Mouse (Mus musculus) liver, adult 2 months (tissue): Measurements from ENCODE around the gene Atp9a. TPM values are rescaled to one million over a fixed set of nuclear protein-coding genes. Genes with fewer than 3 reads are reported as not detected.

ENCODE experiments used
- DNase-seq: peaks from one replicate; pipeline ENCODE4 v3.0.0-alpha.2; 2011; ENCODE audit warnings: low read depth, low spot score; ENCODE audit errors: extremely low read depth
- H3K27ac ChIP-seq: fragments of 200-500 bp; replicated peaks from 2 replicates; pipeline ENCODE4 v1.5.1; 2012; ENCODE audit warnings: low read depth, mild to moderate bottlenecking, control low read depth, inconsistent platforms, low read length; ENCODE audit not compliant: insufficient read depth
- H3K27me3 ChIP-seq: fragments of 200-500 bp; 2 replicates; pipeline ENCODE4 v1.6.1; 2012; ENCODE audit warnings: mild to moderate bottlenecking, moderate library complexity, low read length, inconsistent platforms; ENCODE audit not compliant: control insufficient read depth, insufficient read depth
- H3K36me3 ChIP-seq: fragments of 200-500 bp; 2 replicates; pipeline ENCODE4 v1.6.1; 2012; ENCODE audit warnings: low read length, inconsistent platforms; ENCODE audit not compliant: control insufficient read depth, insufficient read depth
- H3K4me1 ChIP-seq: fragments of 200-500 bp; 2 replicates; pipeline ENCODE4 v1.6.1; 2011; ENCODE audit warnings: low read length; ENCODE audit not compliant: control insufficient read depth, insufficient read depth
- H3K4me3 ChIP-seq: fragments of 200-500 bp; 2 replicates; pipeline ENCODE4 v1.5.1; 2011; ENCODE audit warnings: low read depth, mild to moderate bottlenecking, control low read depth, low read length, moderate library complexity; ENCODE audit not compliant: insufficient read depth
- H3K79me2 ChIP-seq: fragments of 200-500 bp; 2 replicates; pipeline ENCODE4 v1.6.1; 2012; ENCODE audit warnings: inconsistent platforms, mild to moderate bottlenecking, low read length, moderate library complexity; ENCODE audit not compliant: control insufficient read depth, insufficient read depth
- H3K9ac ChIP-seq: fragments of 200-500 bp; 2 replicates; pipeline ENCODE4 v1.6.1; 2012; ENCODE audit warnings: low read depth, mild to moderate bottlenecking, control low read depth, inconsistent platforms, low read length
- CTCF ChIP-seq: fragments of 200-500 bp; IDR thresholded peaks from 2 replicates; pipeline ENCODE4 v1.5.1; 2011; ENCODE audit warnings: low read depth, low read length, control low read depth
- POLR2A ChIP-seq: fragments of 200-500 bp; IDR thresholded peaks from 2 replicates; pipeline ENCODE4 v1.6.1; 2011; ENCODE audit warnings: low read length, control low read depth; ENCODE audit not compliant: insufficient read depth; ENCODE audit errors: extremely low read depth
- WGBS: fragments of 180-500 bp; shearing (Covaris S2); methylation state at CpG from one replicate; pipeline ENCODE4 v1.1.7; 2018; 5-methylcytosine and 5-hydroxymethylcytosine counted together
- polyA plus RNA-seq: library from polyadenylated mRNA; depleted of rRNA; stranded (reverse); fragments of >200 nt; gene quantifications from 2 replicates; pipeline ENCODE4 v1.2.3, GENCODE M21; 2012
- total RNA-seq: library from RNA; depleted of rRNA; stranded (reverse); fragments of >200 nt; gene quantifications from 2 replicates; pipeline ENCODE4 v1.2.3, GENCODE M21; 2014

Gene Atp9a
- total and polyA plus RNA-seq, 2 experiments, result 33.7 to 49.3 TPM

DNA sequence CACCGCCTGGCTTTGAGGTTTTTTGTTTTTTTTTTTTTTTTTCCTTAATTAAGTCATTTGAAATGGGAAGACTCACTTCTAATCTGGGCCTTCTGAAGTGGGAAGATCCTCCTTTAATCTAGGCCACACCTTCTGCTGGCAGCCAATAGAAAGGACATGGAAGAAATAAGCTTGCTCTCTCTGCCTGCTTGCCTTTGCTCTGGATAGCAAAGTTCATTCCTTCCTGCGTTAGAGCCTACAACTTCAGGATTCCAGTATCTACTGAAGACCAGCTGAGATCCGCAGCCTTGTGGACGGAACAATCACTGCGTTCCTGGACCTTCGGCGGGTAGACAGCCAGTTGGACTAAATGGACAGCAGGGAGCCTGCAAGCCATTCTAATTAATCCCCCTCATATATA, 79.0 kb downstream of the Atp9a start:
- no peak for TF ChIP-seq POLR2A
- no peak for TF ChIP-seq CTCF
- Histone ChIP-seq H3K4me3 (no peak overlapping the region), H3K9ac (no peak overlapping the region), H3K79me2 (no peaks in the 10 kb centered on the region), H3K27me3 (no peaks in the 10 kb centered on the region), H3K27ac (no peak overlapping the region), H3K4me1 (no peaks in the 10 kb centered on the region), H3K36me3 (no peaks in the 10 kb centered on the region)
- WGBS, result 89% methylated on average over 7 of the region's 7 CpGs
- DNase-seq, result no peak

DNA sequence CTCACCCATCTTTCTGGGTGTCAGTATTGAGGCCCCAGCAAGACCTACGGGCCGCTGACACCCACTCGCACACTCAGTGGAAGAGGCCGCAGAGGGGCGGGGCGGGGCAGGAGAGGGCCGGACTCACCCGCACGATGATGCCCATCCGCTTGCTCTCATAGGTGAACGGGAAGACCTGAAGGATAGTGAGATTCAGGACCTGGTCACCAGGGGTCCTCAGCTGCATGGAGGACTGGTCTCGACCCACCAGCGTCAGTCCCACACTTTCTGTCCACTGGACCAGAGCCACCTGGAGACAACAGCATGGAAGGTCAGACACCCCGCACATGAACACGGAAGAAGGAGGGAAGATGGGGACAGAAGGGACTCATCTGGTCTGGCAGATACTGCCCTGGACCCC, 80.4 kb downstream of the Atp9a start:
- TF ChIP-seq POLR2A (no peak), CTCF (no peak)
- Histone ChIP-seq H3K36me3 (no peaks in the 10 kb centered on the region), H3K27me3 (no peaks in the 10 kb centered on the region), H3K4me1 (no peaks in the 10 kb centered on the region), H3K9ac (no peak overlapping the region), H3K4me3 (no peak overlapping the region), H3K27ac (no peak overlapping the region), H3K79me2 (no peaks in the 10 kb centered on the region)
- DNase-seq, result no peak
- WGBS, result 90% methylated on average over 15 of the region's 15 CpGs

DNA sequence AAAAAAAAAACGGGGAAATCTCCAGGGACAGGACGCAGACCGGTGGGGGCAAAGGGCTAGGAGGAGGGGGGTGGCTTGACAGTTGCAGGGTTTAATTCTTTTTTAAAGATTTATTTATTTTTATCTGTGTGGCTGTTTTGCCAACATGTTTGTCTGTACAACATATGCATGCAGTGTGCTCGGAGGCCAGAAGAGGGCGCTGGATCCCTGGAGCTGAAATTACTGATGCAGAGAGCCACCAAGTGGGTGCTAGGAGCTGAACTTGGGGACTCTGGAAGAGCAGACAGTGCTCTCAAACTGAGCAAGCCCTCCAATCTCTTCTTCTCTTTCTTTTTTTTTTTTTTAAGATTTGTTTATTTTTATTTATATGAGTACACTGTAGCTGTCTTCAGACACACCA, 81.9 kb downstream of the Atp9a start:
- no peak overlapping the region for H3K4me3 ChIP-seq
- DNase-seq, result no peak
- H3K27me3 ChIP-seq, result no peaks in the 10 kb centered on the region
- no peaks in the 10 kb centered on the region for H3K79me2 ChIP-seq
- H3K4me1 ChIP-seq, result no peaks in the 10 kb centered on the region
- WGBS, result 73% methylated on average over 5 of the region's 5 CpGs
- no peaks in the 10 kb centered on the region for H3K36me3 ChIP-seq
- H3K9ac ChIP-seq, result no peak overlapping the region
- TF ChIP-seq POLR2A (no peak), CTCF (peak; percentile 70)
- no peak overlapping the region for H3K27ac ChIP-seq

DNA sequence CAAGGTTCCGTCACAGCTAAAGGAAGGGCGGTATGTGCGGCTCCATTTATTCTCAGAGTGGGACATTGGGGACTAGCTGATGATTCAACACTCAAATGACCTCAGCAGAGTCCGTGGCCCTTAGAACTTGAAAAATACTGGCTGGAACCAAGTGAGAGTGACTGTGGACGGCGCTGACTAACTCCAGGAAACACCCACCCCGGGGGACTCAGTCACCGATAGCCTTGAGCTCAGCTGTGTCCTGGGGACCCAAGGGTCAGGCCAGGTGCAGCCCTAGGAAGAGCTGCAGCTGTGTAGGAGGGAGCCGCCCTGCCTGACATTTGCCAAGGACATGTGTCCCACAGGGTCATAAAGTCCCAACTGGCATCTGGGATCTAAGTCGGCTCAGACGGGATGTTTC, 83.7 kb downstream of the Atp9a start:
- Histone ChIP-seq H3K4me1 (no peaks in the 10 kb centered on the region), H3K79me2 (no peaks in the 10 kb centered on the region), H3K36me3 (no peaks in the 10 kb centered on the region), H3K27ac (no peak overlapping the region), H3K9ac (no peak overlapping the region), H3K27me3 (no peaks in the 10 kb centered on the region), H3K4me3 (no peak overlapping the region)
- DNase-seq, result no peak
- 91% methylated on average over 11 of the region's 11 CpGs for WGBS
- TF ChIP-seq CTCF (no peak), POLR2A (no peak)

DNA sequence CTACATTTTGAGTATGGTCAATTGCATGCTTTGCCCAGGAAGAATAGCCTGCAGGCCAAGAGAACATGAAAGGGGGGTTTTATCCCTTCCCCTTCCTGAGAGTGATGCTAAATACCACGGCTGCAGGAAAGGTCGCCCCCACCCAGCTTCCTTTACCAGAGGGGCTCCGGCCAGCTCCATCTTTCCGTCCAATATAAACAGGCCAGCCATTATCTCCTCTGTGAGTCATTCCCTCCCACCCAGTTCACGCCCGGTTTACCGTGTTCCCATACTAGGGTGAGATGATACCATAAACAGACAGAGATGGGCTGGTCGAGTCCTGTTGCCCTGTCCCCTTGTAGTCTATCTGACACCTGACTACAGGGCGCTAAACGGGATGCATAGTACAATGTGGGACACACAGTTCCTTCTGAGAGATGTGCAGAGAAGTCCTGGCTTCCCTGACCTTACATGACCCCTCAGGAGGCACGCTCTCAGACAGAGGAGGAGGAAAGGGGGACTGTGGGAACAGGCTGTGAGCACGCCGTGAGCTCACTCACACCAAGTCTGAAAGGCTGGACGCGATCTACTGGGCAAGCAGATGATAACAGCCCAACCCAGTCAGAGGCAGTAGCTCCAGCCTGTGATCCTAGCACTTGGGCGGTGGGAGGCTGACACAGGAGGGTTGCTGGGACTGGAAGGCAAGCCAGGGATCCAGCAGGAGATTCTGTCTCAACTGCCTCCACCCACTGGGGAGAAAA, 85.5 kb downstream of the Atp9a start:
- TF ChIP-seq POLR2A (no peak), CTCF (no peak)
- Histone ChIP-seq H3K27ac (no peak overlapping the region), H3K27me3 (no peaks in the 10 kb centered on the region), H3K4me3 (no peak overlapping the region), H3K36me3 (no peaks in the 10 kb centered on the region), H3K4me1 (no peaks in the 10 kb centered on the region), H3K79me2 (no peaks in the 10 kb centered on the region), H3K9ac (no peak overlapping the region)
- no peak for DNase-seq
- 77% methylated on average over 16 of the region's 16 CpGs for WGBS

DNA sequence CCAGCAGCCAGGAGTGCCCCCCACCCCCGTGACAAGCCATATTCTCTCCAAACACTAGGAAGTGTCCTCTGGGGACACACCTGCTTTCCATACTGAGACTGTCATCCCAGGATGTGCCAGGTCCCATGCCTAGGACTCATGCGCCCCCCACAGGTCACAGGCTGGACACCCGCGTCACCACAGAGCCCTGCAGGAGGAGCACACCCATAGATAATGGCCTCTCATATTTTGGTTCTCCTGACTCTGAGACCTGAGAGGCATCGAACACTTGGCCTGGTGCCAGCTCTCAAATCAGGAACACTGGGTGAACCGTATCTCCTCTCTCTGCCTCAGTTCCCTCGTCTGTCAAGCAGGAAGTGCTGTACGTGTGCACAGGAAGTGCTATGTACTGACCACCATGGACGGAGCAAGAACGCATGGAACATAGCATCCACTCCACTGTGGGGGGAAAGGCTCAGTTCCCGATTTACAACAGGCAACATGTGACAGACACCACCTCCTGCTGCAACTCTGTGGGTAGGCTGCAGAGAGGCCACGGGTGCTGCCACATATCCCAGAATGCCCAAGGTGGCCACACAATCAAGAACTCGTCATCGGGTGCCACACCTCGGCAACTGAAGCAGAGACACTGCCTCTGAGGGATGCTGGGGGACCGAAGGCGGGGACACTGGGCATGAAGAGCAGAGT, 87.1 kb downstream of the Atp9a start:
- 78% methylated on average over 17 of the region's 17 CpGs for WGBS
- no peak overlapping the region for H3K9ac ChIP-seq
- no peak for DNase-seq
- no peaks in the 10 kb centered on the region for H3K4me1 ChIP-seq
- H3K27ac ChIP-seq, result no peak overlapping the region
- no peak for TF ChIP-seq POLR2A
- no peak for TF ChIP-seq CTCF
- H3K36me3 ChIP-seq, result no peaks in the 10 kb centered on the region
- no peak overlapping the region for H3K4me3 ChIP-seq
- no peaks in the 10 kb centered on the region for H3K79me2 ChIP-seq
- H3K27me3 ChIP-seq, result no peaks in the 10 kb centered on the region
